Mouse (Mus musculus): ENCODE measurements around the gene Hyls1.

- no peak for TF ChIP-seq TAL1 (conservative IDR thresholded peaks at IDR 0.05; ENCODE audit: low read depth, low read length)
- TF ChIP-seq CTCF (IDR thresholded peaks at IDR 0.05; ENCODE audit: low read depth, low read length), result no peak
These were observed 47.2 kb downstream of the Hyls1 start for GRCm38 (mm10) chr9:35522821-35523515.
